Mouse (Mus musculus): ENCODE results near the gene Ccl27a. TPM values are rescaled to one million over a fixed set of nuclear protein-coding genes. Genes with fewer than 3 reads are reported as not detected.
"Not testable (repeated sequence)": the region's sequence is repeated elsewhere in the genome, so short reads cannot be mapped to it uniquely, and the experiment has no call there.

Ccl27a gene
- polyA plus RNA-seq (2016; fragmentation: Nextera tagmentation; extraction: Ambion mirVana) = 26.7 and 35.6 TPM in 2 replicates

GRCm38 (mm10) chr4:41774002-41774401, at the start of gene Ccl27a:
Gene Ccl27a (minus strand): TSS chr4:41774247.
- H3K27me3 ChIP-seq (ENCODE audit: low read depth, poor library complexity, severe bottlenecking); H3K4me1 ChIP-seq; H3K9me3 ChIP-seq (replicated peaks); H3K36me3 ChIP-seq: not testable (repeated sequence)
- Histone ChIP-seq H3K27ac (peak within 1 kb of the TSS; percentile 63; the same call in 1 of the 2 replicates), H3K4me3 (peak within 1 kb of the TSS; percentile 50)
- peak; percentile 86 for DNase-seq (ENCODE audit: low spot score)
- WGBS = under 1% methylated on average over 12 of the region's 14 CpGs

GRCm38 (mm10) chr4:41783197-41783596, 9.2 kb upstream of the Ccl27a start:
- not testable (repeated sequence) for H3K4me3 ChIP-seq; DNase-seq (ENCODE audit: low spot score); H3K4me1 ChIP-seq; H3K36me3 ChIP-seq; H3K27ac ChIP-seq; H3K9me3 ChIP-seq (replicated peaks); H3K27me3 ChIP-seq (ENCODE audit: low read depth, poor library complexity, severe bottlenecking)
- 47% methylated on average over 3 of the region's 3 CpGs for WGBS

- not testable (repeated sequence) for DNase-seq (ENCODE audit: low spot score); H3K4me3 ChIP-seq; H3K27ac ChIP-seq; H3K27me3 ChIP-seq (ENCODE audit: low read depth, poor library complexity, severe bottlenecking); H3K9me3 ChIP-seq (replicated peaks); H3K4me1 ChIP-seq; H3K36me3 ChIP-seq
- whole genome bisulfite sequencing = 22% methylated on average over 4 of the region's 4 CpGs
These were observed 8.7 kb upstream of the Ccl27a start for GRCm38 (mm10) chr4:41782711-41783110.

- H3K27me3 ChIP-seq (ENCODE audit: low read depth, poor library complexity, severe bottlenecking); H3K4me3 ChIP-seq; H3K36me3 ChIP-seq; H3K4me1 ChIP-seq; H3K27ac ChIP-seq; H3K9me3 ChIP-seq (replicated peaks): not testable (repeated sequence)
- WGBS = 17% methylated on average over 18 of the region's 21 CpGs
- peak; percentile 29 for DNase-seq (ENCODE audit: low spot score)
These were observed 7.9 kb upstream of the Ccl27a start for GRCm38 (mm10) chr4:41781748-41782485.

GRCm38 (mm10) chr4:41781271-41781670, 7.2 kb upstream of the Ccl27a start:
- WGBS = 27% methylated on average over 9 of the region's 9 CpGs
- H3K4me3 ChIP-seq, H3K36me3 ChIP-seq: not testable (repeated sequence)

GRCm38 (mm10) chr4:41775840-41776239, 1.8 kb upstream of the Ccl27a start:
- H3K27ac ChIP-seq; H3K27me3 ChIP-seq (ENCODE audit: low read depth, poor library complexity, severe bottlenecking); H3K36me3 ChIP-seq; DNase-seq (ENCODE audit: low spot score); H3K4me1 ChIP-seq; H3K4me3 ChIP-seq; H3K9me3 ChIP-seq (replicated peaks): not testable (repeated sequence)
- 89% methylated on average over 1 of the region's 1 CpGs for WGBS

More at GRCm38 (mm10) chr4:41781271-41781670, 7.2 kb upstream of the Ccl27a start:
- not testable (repeated sequence) for H3K27ac ChIP-seq; DNase-seq (ENCODE audit: low spot score); H3K27me3 ChIP-seq (ENCODE audit: low read depth, poor library complexity, severe bottlenecking); H3K9me3 ChIP-seq (replicated peaks); H3K4me1 ChIP-seq

GRCm38 (mm10) chr4:41774506-41774905, 459 bp upstream of the Ccl27a start:
- not testable (repeated sequence) for H3K9me3 ChIP-seq (replicated peaks); DNase-seq (ENCODE audit: low spot score); H3K4me1 ChIP-seq; H3K27me3 ChIP-seq (ENCODE audit: low read depth, poor library complexity, severe bottlenecking); H3K27ac ChIP-seq; H3K36me3 ChIP-seq
- 70% methylated on average over 3 of the region's 3 CpGs for WGBS
- H3K4me3 ChIP-seq = peak overlapping the region; percentile 50; the same call in 1 of the 2 replicates

GRCm38 (mm10) chr4:41773502-41773901, 545 bp downstream of the Ccl27a start:
- not testable (repeated sequence) for H3K4me1 ChIP-seq; H3K9me3 ChIP-seq (replicated peaks); H3K27me3 ChIP-seq (ENCODE audit: low read depth, poor library complexity, severe bottlenecking); H3K36me3 ChIP-seq
- under 1% methylated on average over 19 of the region's 25 CpGs for WGBS
- Histone ChIP-seq H3K27ac (peak overlapping the region; percentile 63; the same call in 1 of the 2 replicates), H3K4me3 (peak overlapping the region; percentile 50)
- peak; percentile 68 for DNase-seq (ENCODE audit: low spot score)

- peak; percentile 46 for DNase-seq (ENCODE audit: low spot score)
- peaks cover 11% of the 10 kb centered on the region for H3K36me3 ChIP-seq
- not testable (repeated sequence) for H3K27ac ChIP-seq; H3K4me1 ChIP-seq; H3K27me3 ChIP-seq (ENCODE audit: low read depth, poor library complexity, severe bottlenecking); H3K9me3 ChIP-seq (replicated peaks)
- WGBS = 2% methylated on average over 9 of the region's 16 CpGs
- H3K4me3 ChIP-seq = peak overlapping the region; percentile 33
These were observed 1.1 kb downstream of the Ccl27a start for GRCm38 (mm10) chr4:41772946-41773345.

GRCm38 (mm10) chr4:41767301-41767700, 6.7 kb downstream of the Ccl27a start:
- peaks cover 37% of the 10 kb centered on the region for H3K36me3 ChIP-seq
- DNase-seq (ENCODE audit: low spot score); H3K4me3 ChIP-seq; H3K27ac ChIP-seq; H3K27me3 ChIP-seq (ENCODE audit: low read depth, poor library complexity, severe bottlenecking); H3K9me3 ChIP-seq (replicated peaks): not testable (repeated sequence)
- WGBS = 86% methylated on average over 10 of the region's 10 CpGs
- H3K4me1 ChIP-seq = peaks cover 18% of the 10 kb centered on the region

GRCm38 (mm10) chr4:41763176-41763575, 10.9 kb downstream of the Ccl27a start:
- Histone ChIP-seq H3K27ac (peak overlapping the region; percentile 90), H3K36me3 (peaks cover 40% of the 10 kb centered on the region), H3K4me3 (peak overlapping the region; percentile 64; the same call in 1 of the 2 replicates), H3K4me1 (peaks cover 50% of the 10 kb centered on the region)
- 77% methylated on average over 4 of the region's 6 CpGs for WGBS
- H3K27me3 ChIP-seq (ENCODE audit: low read depth, poor library complexity, severe bottlenecking); DNase-seq (ENCODE audit: low spot score); H3K9me3 ChIP-seq (replicated peaks): not testable (repeated sequence)

- peaks cover 53% of the 10 kb centered on the region for H3K4me1 ChIP-seq
- H3K27ac ChIP-seq = peak overlapping the region; percentile 90
- not testable (repeated sequence) for H3K27me3 ChIP-seq (ENCODE audit: low read depth, poor library complexity, severe bottlenecking); H3K9me3 ChIP-seq (replicated peaks)
- DNase-seq (ENCODE audit: low spot score) = peak; percentile 79
- H3K4me3 ChIP-seq = peak overlapping the region; percentile 64
- 13% methylated on average over 8 of the region's 8 CpGs for WGBS
- H3K36me3 ChIP-seq = peaks cover 40% of the 10 kb centered on the region
These were observed 11.3 kb downstream of the Ccl27a start for GRCm38 (mm10) chr4:41762688-41763114.

- Histone ChIP-seq H3K9me3 (replicated peaks) (no peaks in the 10 kb centered on the region), H3K27me3 (ENCODE audit: low read depth, poor library complexity, severe bottlenecking) (no peaks in the 10 kb centered on the region), H3K4me3 (peak overlapping the region; percentile 64), H3K4me1 (peaks cover 54% of the 10 kb centered on the region), H3K27ac (peak overlapping the region; percentile 90), H3K36me3 (peaks cover 40% of the 10 kb centered on the region)
- peak; percentile 80 for DNase-seq (ENCODE audit: low spot score)
- WGBS = 16% methylated on average over 8 of the region's 8 CpGs
These were observed 11.9 kb downstream of the Ccl27a start for GRCm38 (mm10) chr4:41762099-41762687.
